Mouse (Mus musculus): ENCODE results near the gene Tbk1. TPM values are rescaled to one million over a fixed set of nuclear protein-coding genes. Genes with fewer than 3 reads are reported as not detected.

Gene Tbk1
- polyA plus RNA-seq, 1 experiment from 2014 or later, result 19.7 TPM

DNA sequence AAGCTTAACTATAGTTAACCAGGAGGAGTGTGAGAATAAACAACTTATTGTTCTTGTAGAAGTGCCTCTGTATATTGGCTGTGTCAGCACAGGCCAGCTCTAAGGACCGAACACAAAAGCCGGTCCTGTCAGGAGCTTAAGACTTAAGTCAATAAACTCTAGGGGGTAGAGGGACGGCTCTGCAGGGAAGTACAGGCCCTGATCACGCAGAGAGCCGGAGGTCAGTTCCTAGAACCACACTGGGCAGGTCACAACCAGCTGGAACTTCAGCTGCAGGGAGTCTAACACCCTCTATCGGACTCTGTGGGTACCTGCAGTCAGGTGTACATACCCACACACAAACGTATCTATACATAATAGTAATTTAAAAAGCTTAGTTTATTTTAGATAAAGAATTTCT lies 29.3 kb upstream of the Tbk1 start:
- 79% methylated on average over 7 of the region's 7 CpGs for WGBS (ENCODE audit: insufficient replicate concordance)
- no peak overlapping the region for H3K9ac ChIP-seq
- H3K27me3 ChIP-seq, result no peaks in the 10 kb centered on the region
- ATAC-seq (ENCODE audit: insufficient read depth), result no peak
- no peaks in the 10 kb centered on the region for H3K9me3 ChIP-seq (replicated peaks)
- H3K4me2 ChIP-seq, result no peak overlapping the region
- H3K4me1 ChIP-seq (replicated peaks), result no peaks in the 10 kb centered on the region
- no peak overlapping the region for H3K27ac ChIP-seq (replicated peaks)
- H3K4me3 ChIP-seq (replicated peaks), result no peak overlapping the region
- H3K36me3 ChIP-seq (replicated peaks), result peaks cover 91% of the 10 kb centered on the region

DNA sequence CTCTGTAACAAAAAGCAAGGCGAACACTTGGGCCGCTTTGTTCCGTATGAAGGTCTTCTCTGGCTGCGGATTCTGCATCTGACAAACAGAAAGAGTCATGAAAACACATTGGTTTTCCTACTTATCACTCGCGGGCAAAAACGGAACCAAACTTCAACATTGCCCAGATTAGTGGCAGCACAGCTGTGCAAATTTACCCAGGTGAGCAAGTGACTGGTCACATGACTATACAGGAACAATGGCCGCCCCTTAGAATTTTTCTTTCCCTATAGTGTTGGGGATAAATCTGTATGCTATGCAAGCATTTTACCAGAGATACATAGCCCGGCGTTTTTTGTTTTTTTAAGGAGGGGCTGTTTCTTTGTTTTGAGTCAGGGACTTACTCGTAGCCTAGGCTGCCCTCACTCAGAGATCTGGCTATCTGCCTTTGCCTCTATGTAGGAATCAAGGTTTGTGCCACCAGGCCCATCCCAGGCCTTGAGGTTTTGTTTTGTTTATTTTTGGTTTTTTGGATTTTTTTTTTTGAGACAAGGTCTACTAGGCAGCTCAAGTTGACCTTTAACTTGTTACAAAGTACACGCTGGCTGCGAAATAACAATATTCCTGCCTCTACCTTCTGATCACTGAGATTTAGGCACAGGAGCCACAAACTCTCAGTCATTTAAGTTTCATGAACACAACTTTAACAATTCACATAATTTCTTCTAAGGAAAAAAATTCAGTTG lies 28.7 kb upstream of the Tbk1 start:
- WGBS (ENCODE audit: insufficient replicate concordance), result 80% methylated on average over 13 of the region's 13 CpGs
- peaks cover 91% of the 10 kb centered on the region for H3K36me3 ChIP-seq (replicated peaks)
- H3K9me3 ChIP-seq (replicated peaks), result no peaks in the 10 kb centered on the region
- H3K9ac ChIP-seq, result no peak overlapping the region
- no peaks in the 10 kb centered on the region for H3K27me3 ChIP-seq
- no peak overlapping the region for H3K27ac ChIP-seq (replicated peaks)
- no peak overlapping the region for H3K4me3 ChIP-seq (replicated peaks)
- H3K4me1 ChIP-seq (replicated peaks), result no peaks in the 10 kb centered on the region
- H3K4me2 ChIP-seq, result no peak overlapping the region
- ATAC-seq (ENCODE audit: insufficient read depth), result no peak

DNA sequence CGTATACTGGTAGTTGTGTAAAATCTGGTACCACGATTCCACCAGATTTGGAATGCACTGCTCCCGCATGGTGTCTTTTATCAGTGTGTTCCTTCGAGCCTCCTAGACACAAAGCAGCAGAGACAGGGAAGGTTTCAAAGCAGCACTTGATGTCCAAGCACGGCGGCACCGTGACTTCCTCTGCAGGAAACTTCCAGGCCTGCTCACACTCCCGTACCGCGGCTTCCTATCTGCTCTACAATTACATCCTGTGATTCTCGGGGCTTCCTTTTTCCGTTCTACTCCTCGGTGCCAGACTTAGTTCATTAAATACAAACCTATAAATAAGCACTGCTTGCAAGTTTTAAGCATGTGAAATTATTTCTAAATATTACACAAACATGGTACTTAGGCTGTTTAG lies 27.0 kb upstream of the Tbk1 start:
- peaks cover 89% of the 10 kb centered on the region for H3K36me3 ChIP-seq (replicated peaks)
- no peak overlapping the region for H3K27ac ChIP-seq (replicated peaks)
- no peak overlapping the region for H3K9ac ChIP-seq
- WGBS (ENCODE audit: insufficient replicate concordance), result 42% methylated on average over 13 of the region's 13 CpGs
- no peak overlapping the region for H3K4me3 ChIP-seq (replicated peaks)
- no peak for ATAC-seq (ENCODE audit: insufficient read depth)
- H3K4me2 ChIP-seq, result no peak overlapping the region
- no peaks in the 10 kb centered on the region for H3K4me1 ChIP-seq (replicated peaks)
- no peaks in the 10 kb centered on the region for H3K27me3 ChIP-seq
- no peaks in the 10 kb centered on the region for H3K9me3 ChIP-seq (replicated peaks)

DNA sequence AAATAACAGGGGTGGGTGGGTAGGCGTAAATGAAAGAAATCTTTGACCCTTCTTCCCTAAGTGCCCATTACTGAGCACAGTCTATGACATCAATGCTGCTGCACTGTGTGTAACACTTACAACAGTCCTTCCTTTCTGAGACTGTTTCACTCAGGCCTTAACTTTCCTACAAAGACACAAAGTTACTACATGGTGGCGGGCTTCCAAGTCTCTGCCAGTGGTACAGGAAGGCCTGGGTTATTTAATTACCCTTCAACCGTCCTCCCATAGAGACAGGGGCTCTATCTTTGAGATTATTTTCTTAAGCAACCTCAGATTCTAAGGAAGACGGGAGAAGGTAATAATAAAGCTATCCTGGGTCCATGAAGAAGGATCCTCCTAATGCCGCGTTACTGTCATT lies 25.9 kb upstream of the Tbk1 start:
- no peak for ATAC-seq (ENCODE audit: insufficient read depth)

DNA sequence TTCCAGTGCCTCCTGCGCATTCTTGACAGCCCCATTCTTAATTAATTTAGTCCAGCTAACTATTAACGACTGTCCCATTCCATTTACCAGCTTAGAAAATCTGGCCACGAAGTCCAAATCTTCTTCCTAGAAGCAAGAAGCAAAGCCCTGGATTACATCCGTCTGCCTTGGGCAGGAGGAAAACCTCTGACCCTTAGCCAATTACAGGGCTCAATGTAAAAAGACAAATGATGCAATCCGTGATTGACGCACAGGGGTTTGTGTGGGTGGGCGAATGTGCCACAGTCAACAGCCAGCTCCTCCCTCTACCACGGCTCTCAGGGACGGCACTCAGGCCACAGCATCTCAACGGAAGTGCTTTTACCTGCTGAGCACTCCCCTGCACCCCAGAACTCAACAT lies 25.0 kb upstream of the Tbk1 start:
- H3K4me2 ChIP-seq, result no peak overlapping the region
- H3K27ac ChIP-seq (replicated peaks), result no peak overlapping the region
- ATAC-seq (ENCODE audit: insufficient read depth), result no peak
- no peaks in the 10 kb centered on the region for H3K27me3 ChIP-seq
- no peaks in the 10 kb centered on the region for H3K9me3 ChIP-seq (replicated peaks)
- no peak overlapping the region for H3K4me3 ChIP-seq (replicated peaks)
- peaks cover 89% of the 10 kb centered on the region for H3K36me3 ChIP-seq (replicated peaks)
- H3K9ac ChIP-seq, result no peak overlapping the region
- 72% methylated on average over 10 of the region's 10 CpGs for WGBS (ENCODE audit: insufficient replicate concordance)
- H3K4me1 ChIP-seq (replicated peaks), result no peaks in the 10 kb centered on the region

More for the DNA sequence above, 25.9 kb upstream of the Tbk1 start:
- H3K9me3 ChIP-seq (replicated peaks), result no peaks in the 10 kb centered on the region
- H3K27ac ChIP-seq (replicated peaks), result no peak overlapping the region
- WGBS (ENCODE audit: insufficient replicate concordance), result 80% methylated on average over 6 of the region's 6 CpGs
- no peak overlapping the region for H3K4me2 ChIP-seq
- no peak overlapping the region for H3K4me3 ChIP-seq (replicated peaks)
- H3K4me1 ChIP-seq (replicated peaks), result no peaks in the 10 kb centered on the region
- no peaks in the 10 kb centered on the region for H3K27me3 ChIP-seq
- H3K9ac ChIP-seq, result no peak overlapping the region
- peaks cover 89% of the 10 kb centered on the region for H3K36me3 ChIP-seq (replicated peaks)

DNA sequence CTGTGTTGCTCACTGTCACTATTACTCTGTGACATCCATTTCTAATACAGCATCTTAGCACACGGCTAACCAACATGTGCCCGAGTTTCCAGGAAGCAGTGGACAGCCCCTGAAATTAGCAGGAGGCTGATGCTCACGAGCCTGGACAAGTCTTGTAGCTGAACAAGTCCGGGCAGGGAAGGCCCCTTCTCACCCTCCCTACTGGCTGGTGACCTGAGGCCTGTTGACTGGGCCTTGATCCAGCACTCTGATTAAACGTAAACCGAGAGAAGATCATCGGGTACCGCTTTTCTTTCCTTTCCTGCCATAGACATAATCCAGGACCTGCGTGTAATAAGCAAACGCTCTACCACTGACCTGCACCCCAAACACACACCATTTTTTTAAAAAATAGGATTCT lies 21.6 kb upstream of the Tbk1 start:
- Histone ChIP-seq H3K9me3 (replicated peaks) (no peaks in the 10 kb centered on the region), H3K36me3 (replicated peaks) (peaks cover 94% of the 10 kb centered on the region), H3K9ac (no peak overlapping the region), H3K27me3 (no peaks in the 10 kb centered on the region), H3K4me2 (no peak overlapping the region), H3K4me3 (replicated peaks) (no peak overlapping the region), H3K27ac (replicated peaks) (no peak overlapping the region), H3K4me1 (replicated peaks) (0 out of 2 replicates have a peak, but pooled peaks cover 4% of the 10 kb centered on the region)
- no peak for ATAC-seq (ENCODE audit: insufficient read depth)
- WGBS (ENCODE audit: insufficient replicate concordance), result 89% methylated on average over 10 of the region's 10 CpGs

DNA sequence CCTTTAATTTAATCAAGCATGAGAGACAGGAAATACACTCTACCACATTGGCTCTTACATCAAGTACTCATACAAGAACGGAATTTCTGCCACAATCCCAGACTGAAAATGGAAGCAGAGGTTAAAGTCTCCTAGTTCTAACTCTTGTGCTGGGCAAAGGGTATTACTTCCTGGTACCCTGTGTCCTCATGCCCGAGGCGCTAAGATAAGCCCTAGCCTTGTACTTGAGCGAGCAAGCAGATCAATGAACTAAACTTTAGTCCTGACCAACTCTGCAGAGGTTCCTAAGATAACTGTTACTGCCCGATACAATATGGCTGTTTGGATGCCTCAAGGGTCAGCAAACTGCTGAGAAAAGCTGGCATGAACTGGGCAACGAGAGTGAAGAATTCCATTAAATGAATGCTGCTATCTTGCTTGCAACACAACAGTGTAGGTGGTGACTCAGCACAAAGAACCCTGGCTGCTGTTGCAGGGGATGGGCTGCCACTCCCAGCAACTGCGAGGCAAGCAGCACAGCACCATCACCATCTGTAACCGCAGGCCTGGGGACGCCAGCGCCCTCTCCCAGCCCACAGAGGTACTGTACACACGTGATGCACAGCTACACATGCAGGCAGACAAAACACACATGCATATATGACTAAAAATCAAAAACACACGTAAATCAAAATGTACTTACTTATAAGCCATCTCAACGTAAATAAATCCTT lies 18.2 kb upstream of the Tbk1 start:
- no peaks in the 10 kb centered on the region for H3K27me3 ChIP-seq

DNA sequence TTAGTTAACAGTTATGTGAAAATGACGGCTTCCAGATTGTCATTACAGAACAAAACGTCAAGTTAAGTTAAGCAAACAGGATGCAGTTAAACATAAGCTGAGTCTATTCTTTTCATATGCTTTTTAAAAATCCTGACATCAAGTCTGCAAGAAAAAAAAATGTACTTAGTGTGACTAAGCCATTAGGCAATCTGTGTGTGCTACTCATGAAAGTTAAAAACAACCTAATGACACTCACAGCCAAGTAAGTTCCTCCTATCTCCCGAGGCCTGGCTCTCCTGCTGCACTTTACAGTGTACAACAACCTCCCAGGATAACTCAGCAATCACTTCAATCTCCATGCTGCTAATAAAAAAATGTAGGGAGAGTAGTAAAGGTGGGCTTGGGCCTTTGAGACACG lies 17.0 kb upstream of the Tbk1 start:
- no peak overlapping the region for H3K27ac ChIP-seq (replicated peaks)
- WGBS (ENCODE audit: insufficient replicate concordance), result 83% methylated on average over 4 of the region's 4 CpGs
- ATAC-seq (ENCODE audit: insufficient read depth), result no peak
- no peak overlapping the region for H3K9ac ChIP-seq
- H3K4me2 ChIP-seq, result no peak overlapping the region
- H3K36me3 ChIP-seq (replicated peaks), result peaks cover 100% of the 10 kb centered on the region
- H3K4me3 ChIP-seq (replicated peaks), result no peak overlapping the region
- H3K4me1 ChIP-seq (replicated peaks), result 0 out of 2 replicates have a peak, but pooled peaks cover 4% of the 10 kb centered on the region
- H3K27me3 ChIP-seq, result no peaks in the 10 kb centered on the region
- H3K9me3 ChIP-seq (replicated peaks), result no peaks in the 10 kb centered on the region

More for the DNA sequence above, 18.2 kb upstream of the Tbk1 start:
- Histone ChIP-seq H3K27ac (replicated peaks) (no peak overlapping the region), H3K9ac (no peak overlapping the region), H3K4me2 (no peak overlapping the region), H3K9me3 (replicated peaks) (no peaks in the 10 kb centered on the region), H3K36me3 (replicated peaks) (peaks cover 97% of the 10 kb centered on the region), H3K4me1 (replicated peaks) (0 out of 2 replicates have a peak, but pooled peaks cover 4% of the 10 kb centered on the region), H3K4me3 (replicated peaks) (no peak overlapping the region)
- peak; percentile 36; the same call in 1 of the 2 replicates for ATAC-seq (ENCODE audit: insufficient read depth)
- 78% methylated on average over 13 of the region's 13 CpGs for WGBS (ENCODE audit: insufficient replicate concordance)

DNA sequence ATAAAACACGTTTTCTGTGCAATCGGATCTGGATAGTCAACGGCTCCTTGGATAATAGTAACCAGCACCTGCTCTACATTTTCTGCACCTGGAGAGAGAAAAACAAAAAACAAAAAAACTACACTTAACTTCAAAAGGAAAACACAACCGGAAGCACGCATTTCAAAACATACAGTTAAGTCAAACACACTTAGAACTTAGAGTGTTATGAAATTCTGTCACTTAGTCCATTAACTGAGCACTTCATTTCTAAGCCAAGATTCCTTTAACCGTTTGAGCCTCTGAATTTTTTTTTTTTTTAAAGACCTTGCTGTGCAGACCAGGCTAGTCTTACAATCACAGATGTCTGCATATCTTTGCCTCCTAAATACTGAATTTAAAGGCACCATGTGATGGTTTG lies 14.7 kb upstream of the Tbk1 start:
- Histone ChIP-seq H3K9me3 (replicated peaks) (no peaks in the 10 kb centered on the region), H3K9ac (no peak overlapping the region), H3K27me3 (no peaks in the 10 kb centered on the region), H3K4me1 (replicated peaks) (0 out of 2 replicates have a peak, but pooled peaks cover 4% of the 10 kb centered on the region), H3K4me2 (no peak overlapping the region), H3K36me3 (replicated peaks) (peaks cover 99% of the 10 kb centered on the region), H3K4me3 (replicated peaks) (no peak overlapping the region), H3K27ac (replicated peaks) (no peak overlapping the region)
- WGBS (ENCODE audit: insufficient replicate concordance), result 82% methylated on average over 6 of the region's 6 CpGs
- ATAC-seq (ENCODE audit: insufficient read depth), result no peak

DNA sequence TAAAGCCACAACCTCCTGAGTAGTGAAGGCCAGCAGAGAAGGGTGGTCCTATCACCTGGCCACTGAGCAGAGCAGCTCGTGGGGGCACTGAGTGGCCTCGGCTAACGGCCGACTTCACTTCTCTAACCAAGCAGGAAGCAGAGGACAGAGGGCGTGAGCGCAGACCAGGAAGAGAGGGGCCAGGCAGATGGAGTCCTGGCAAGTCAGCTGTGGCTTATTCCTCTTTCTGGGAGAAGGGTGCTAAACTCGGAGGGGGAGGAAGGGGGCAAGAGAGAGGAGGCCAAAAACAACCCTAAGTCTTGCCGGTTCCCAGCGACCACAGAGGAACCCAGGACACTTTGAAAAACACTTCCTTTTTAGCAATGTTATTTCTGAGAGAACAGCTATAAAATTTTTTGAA lies 10.0 kb upstream of the Tbk1 start:
- Histone ChIP-seq H3K36me3 (replicated peaks) (peaks cover 91% of the 10 kb centered on the region), H3K4me2 (no peak overlapping the region), H3K4me3 (replicated peaks) (no peak overlapping the region), H3K9ac (no peak overlapping the region), H3K27ac (replicated peaks) (0 out of 2 replicates have a peak overlapping the region, but pooled peaks have one; percentile 24), H3K4me1 (replicated peaks) (no peaks in the 10 kb centered on the region), H3K27me3 (no peaks in the 10 kb centered on the region), H3K9me3 (replicated peaks) (no peaks in the 10 kb centered on the region)
- peak; percentile 33; the same call in 1 of the 2 replicates for ATAC-seq (ENCODE audit: insufficient read depth)
- 34% methylated on average over 9 of the region's 9 CpGs for WGBS (ENCODE audit: insufficient replicate concordance)

DNA sequence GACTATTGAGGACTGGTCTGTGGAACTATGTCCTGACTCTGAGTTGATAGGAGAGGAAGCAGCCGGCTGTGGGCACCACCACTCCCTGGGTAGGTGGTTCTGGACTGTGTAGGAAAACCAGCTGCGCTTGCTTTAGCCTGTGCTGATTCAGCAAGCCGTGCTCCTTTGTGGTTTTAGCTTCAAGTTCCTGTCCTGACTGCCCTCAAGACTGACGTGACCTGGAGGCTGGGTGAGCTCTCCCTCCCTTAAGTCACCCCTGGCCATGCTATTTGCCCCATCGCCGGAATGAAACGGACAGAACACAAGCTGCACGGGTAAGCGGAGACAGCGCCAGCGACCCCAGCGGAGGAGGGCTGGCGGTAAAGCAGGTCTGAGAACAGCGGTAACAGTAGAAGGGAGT lies 4.5 kb upstream of the Tbk1 start:
- Histone ChIP-seq H3K36me3 (replicated peaks) (peaks cover 46% of the 10 kb centered on the region), H3K27me3 (no peaks in the 10 kb centered on the region), H3K27ac (replicated peaks) (peak overlapping the region; percentile 29; the same call in 1 of the 2 replicates), H3K9me3 (replicated peaks) (no peaks in the 10 kb centered on the region), H3K4me2 (no peak overlapping the region), H3K9ac (no peak overlapping the region), H3K4me1 (replicated peaks) (peaks cover 12% of the 10 kb centered on the region), H3K4me3 (replicated peaks) (no peak overlapping the region)
- no peak for ATAC-seq (ENCODE audit: insufficient read depth)
- 58% methylated on average over 14 of the region's 14 CpGs for WGBS (ENCODE audit: insufficient replicate concordance)

Data from liver, embryonic 15.5 days (tissue).